Mouse (Mus musculus) heart, embryonic 13.5 days (tissue): Measurements from ENCODE around the gene Ccnq. TPM values are rescaled to one million over a fixed set of nuclear protein-coding genes. Genes with fewer than 3 reads are reported as not detected.

ENCODE experiments used
- ATAC-seq: fragments of 200-750 bp; cut with Nextera tagmentation; 2 replicates; pipeline ENCODE4 v1.8.0; 2017; ENCODE audit warnings: moderate TSS enrichment; ENCODE audit not compliant: insufficient number of reproducible peaks, low FRiP score, low TSS enrichment; ENCODE audit errors: extremely low read depth
- H3K27ac ChIP-seq: fragments of 300-500 bp; sonication (generic); replicated peaks from 2 replicates; pipeline ENCODE4 v1.5.1; 2015; ENCODE audit warnings: moderate library complexity, mild to moderate bottlenecking, inconsistent platforms
- H3K27me3 ChIP-seq: fragments of 300-500 bp; sonication (generic); replicated peaks from 2 replicates; pipeline ENCODE4 v1.6.1; 2015; ENCODE audit warnings: mild to moderate bottlenecking, inconsistent platforms
- H3K36me3 ChIP-seq: fragments of 300-500 bp; sonication (generic); 2 replicates; pipeline ENCODE4 v1.6.1; 2015; ENCODE audit warnings: mild to moderate bottlenecking, inconsistent platforms
- H3K4me1 ChIP-seq: fragments of 300-500 bp; sonication (generic); 2 replicates; pipeline ENCODE4 v1.6.1; 2015; ENCODE audit warnings: inconsistent platforms
- H3K4me2 ChIP-seq: fragments of 300-500 bp; sonication (generic); 2 replicates; pipeline ENCODE4 v1.6.1; 2015; ENCODE audit warnings: inconsistent platforms, mild to moderate bottlenecking, moderate library complexity
- H3K4me3 ChIP-seq: fragments of 300-500 bp; sonication (generic); 2 replicates; pipeline ENCODE4 v1.5.1; 2015; ENCODE audit warnings: moderate library complexity, mild to moderate bottlenecking, inconsistent platforms
- H3K9ac ChIP-seq: fragments of 300-500 bp; sonication (generic); 2 replicates; pipeline ENCODE4 v1.6.1; 2015; ENCODE audit warnings: inconsistent platforms, mild to moderate bottlenecking, moderate library complexity
- H3K9me3 ChIP-seq: fragments of 300-500 bp; sonication (generic); 2 replicates; pipeline ENCODE4 v1.6.1; 2016; ENCODE audit warnings: inconsistent platforms
- WGBS: fragments of 180-500 bp; shearing (Covaris S2); methylation state at CpG from one replicate; pipeline ENCODE4 v1.1.7; 2015; ENCODE audit warnings: mixed read lengths; 5-methylcytosine and 5-hydroxymethylcytosine counted together
- polyA plus RNA-seq: library from polyadenylated mRNA; unstranded; fragments of >200 nt; fragmentation: Nextera tagmentation; extraction: Ambion mirVana; gene quantifications from 2 replicates; pipeline ENCODE4 v1.2.1, GENCODE M21; 2015

Ccnq gene
- polyA plus RNA-seq, 1 experiment from 2014 or later: 26.3 TPM

GRCm38 (mm10) chr11:78782326-78782725, 30.8 kb upstream of the Ccnq start:
- Histone ChIP-seq H3K9ac (no peak overlapping the region), H3K4me2 (no peak overlapping the region), H3K4me1 (peaks cover 36% of the 10 kb centered on the region), H3K4me3 (no peak overlapping the region), H3K36me3 (no peaks in the 10 kb centered on the region), H3K9me3 (no peaks in the 10 kb centered on the region), H3K27me3 (no peaks in the 10 kb centered on the region), H3K27ac (no peak overlapping the region)
- WGBS: 61% methylated on average over 5 of the region's 5 CpGs
- no peak; the same call in 1 of the 2 replicates for ATAC-seq

GRCm38 (mm10) chr11:78780571-78780970, 29.0 kb upstream of the Ccnq start:
- Histone ChIP-seq H3K36me3 (no peaks in the 10 kb centered on the region), H3K4me1 (peaks cover 23% of the 10 kb centered on the region), H3K4me3 (no peak overlapping the region), H3K27me3 (no peaks in the 10 kb centered on the region), H3K27ac (no peak overlapping the region), H3K4me2 (no peak overlapping the region), H3K9me3 (no peaks in the 10 kb centered on the region), H3K9ac (no peak overlapping the region)
- 75% methylated on average over 3 of the region's 3 CpGs for WGBS
- ATAC-seq: no peak

DNA sequence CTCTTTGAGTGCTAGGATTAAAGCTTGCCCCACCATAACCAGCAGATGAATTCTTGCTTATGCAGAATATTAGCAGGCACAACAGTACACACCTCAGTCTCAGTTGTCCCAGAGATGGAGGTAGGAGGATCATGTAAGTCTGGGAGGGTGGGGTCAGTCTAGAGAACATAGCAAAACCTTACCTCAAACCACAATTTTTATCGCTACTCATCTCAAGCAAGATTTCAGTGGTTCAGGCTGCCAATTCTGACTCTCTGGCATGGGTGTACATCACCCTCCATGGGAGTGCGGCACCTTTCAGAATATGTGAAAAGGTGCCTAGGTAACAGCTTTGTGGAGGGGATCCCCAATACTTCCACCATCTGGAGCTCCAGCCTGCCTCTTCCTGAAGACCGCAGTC, 28.5 kb upstream of the Ccnq start:
- 84% methylated on average over 3 of the region's 3 CpGs for WGBS
- no peaks in the 10 kb centered on the region for H3K27me3 ChIP-seq
- no peak overlapping the region for H3K27ac ChIP-seq
- no peak overlapping the region for H3K4me3 ChIP-seq
- ATAC-seq: no peak
- H3K36me3 ChIP-seq: no peaks in the 10 kb centered on the region
- no peak overlapping the region for H3K9ac ChIP-seq
- H3K9me3 ChIP-seq: no peaks in the 10 kb centered on the region
- H3K4me1 ChIP-seq: peaks cover 25% of the 10 kb centered on the region
- no peak overlapping the region for H3K4me2 ChIP-seq

GRCm38 (mm10) chr11:78777851-78778680, 26.5 kb upstream of the Ccnq start:
- no peak for ATAC-seq
- H3K4me1 ChIP-seq: peaks cover 20% of the 10 kb centered on the region
- H3K27ac ChIP-seq: no peak overlapping the region
- no peaks in the 10 kb centered on the region for H3K27me3 ChIP-seq
- H3K36me3 ChIP-seq: no peaks in the 10 kb centered on the region
- H3K4me2 ChIP-seq: no peak overlapping the region
- H3K4me3 ChIP-seq: no peak overlapping the region
- H3K9me3 ChIP-seq: no peaks in the 10 kb centered on the region
- 53% methylated on average over 10 of the region's 10 CpGs for WGBS
- no peak overlapping the region for H3K9ac ChIP-seq

DNA sequence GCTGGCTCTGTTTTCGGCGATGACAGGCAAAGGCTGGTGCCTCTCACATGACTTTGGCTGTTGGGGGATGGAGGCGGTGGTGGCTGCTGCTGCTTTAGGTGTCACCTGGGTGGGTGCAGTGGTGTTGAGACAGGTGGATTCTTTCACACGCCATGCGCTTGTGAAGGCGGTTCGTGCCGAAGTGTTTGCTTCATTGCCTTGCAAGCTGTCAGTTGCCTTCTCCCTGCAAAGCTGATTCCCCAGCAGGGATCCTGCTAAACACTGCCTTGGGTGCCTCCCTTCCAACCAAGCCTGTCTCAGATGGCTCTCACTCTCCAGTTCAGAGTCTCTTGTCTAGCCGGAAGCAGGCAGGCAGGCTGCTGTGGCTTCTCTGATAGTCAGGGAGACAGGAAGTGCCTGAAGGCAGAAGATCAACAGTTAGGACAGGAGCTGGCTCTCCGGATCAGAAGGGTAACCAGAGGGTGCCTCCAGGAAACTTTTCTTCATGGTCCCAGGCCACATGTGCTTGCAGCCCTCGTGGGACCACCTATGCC, 20.3 kb upstream of the Ccnq start:
- no peaks in the 10 kb centered on the region for H3K9me3 ChIP-seq
- H3K4me2 ChIP-seq: 0 out of 2 replicates have a peak overlapping the region, but pooled peaks have one; percentile 4
- H3K4me1 ChIP-seq: peaks cover 21% of the 10 kb centered on the region
- no peak for ATAC-seq
- 0 out of 2 replicates have a peak overlapping the region, but pooled peaks have one; percentile 33 for H3K9ac ChIP-seq
- no peaks in the 10 kb centered on the region for H3K27me3 ChIP-seq
- H3K36me3 ChIP-seq: no peaks in the 10 kb centered on the region
- WGBS: 36% methylated on average over 11 of the region's 11 CpGs
- H3K4me3 ChIP-seq: no peak overlapping the region
- peak overlapping the region; percentile 24; the same call in 1 of the 2 replicates for H3K27ac ChIP-seq

GRCm38 (mm10) chr11:78770436-78770835, 18.9 kb upstream of the Ccnq start:
- Histone ChIP-seq H3K4me2 (no peak overlapping the region), H3K4me1 (peaks cover 21% of the 10 kb centered on the region), H3K27me3 (no peaks in the 10 kb centered on the region), H3K9ac (no peak overlapping the region), H3K36me3 (no peaks in the 10 kb centered on the region), H3K9me3 (no peaks in the 10 kb centered on the region), H3K27ac (no peak overlapping the region), H3K4me3 (no peak overlapping the region)
- ATAC-seq: no peak
- WGBS: 75% methylated on average over 6 of the region's 6 CpGs

- Histone ChIP-seq H3K9me3 (no peaks in the 10 kb centered on the region), H3K27me3 (no peaks in the 10 kb centered on the region), H3K36me3 (no peaks in the 10 kb centered on the region), H3K4me2 (no peak overlapping the region), H3K4me3 (no peak overlapping the region), H3K4me1 (peaks cover 17% of the 10 kb centered on the region), H3K27ac (no peak overlapping the region), H3K9ac (no peak overlapping the region)
- WGBS: 44% methylated on average over 3 of the region's 3 CpGs
- no peak for ATAC-seq
Observed at GRCm38 (mm10) chr11:78768778-78769177, 17.2 kb upstream of the Ccnq start.

GRCm38 (mm10) chr11:78766069-78766830, 14.7 kb upstream of the Ccnq start:
- no peak for ATAC-seq
- no peaks in the 10 kb centered on the region for H3K27me3 ChIP-seq
- H3K9ac ChIP-seq: no peak overlapping the region
- 76% methylated on average over 6 of the region's 6 CpGs for WGBS
- H3K4me1 ChIP-seq: peaks cover 3% of the 10 kb centered on the region; the same call in 1 of the 2 replicates
- H3K4me3 ChIP-seq: no peak overlapping the region
- no peak overlapping the region for H3K4me2 ChIP-seq
- H3K27ac ChIP-seq: no peak overlapping the region
- H3K9me3 ChIP-seq: no peaks in the 10 kb centered on the region
- no peaks in the 10 kb centered on the region for H3K36me3 ChIP-seq

GRCm38 (mm10) chr11:78764820-78765219, 13.3 kb upstream of the Ccnq start:
- Histone ChIP-seq H3K4me3 (no peak overlapping the region), H3K27me3 (no peaks in the 10 kb centered on the region), H3K4me2 (no peak overlapping the region), H3K36me3 (no peaks in the 10 kb centered on the region), H3K9me3 (no peaks in the 10 kb centered on the region), H3K9ac (no peak overlapping the region), H3K4me1 (0 out of 2 replicates have a peak, but pooled peaks cover 3% of the 10 kb centered on the region), H3K27ac (no peak overlapping the region)
- ATAC-seq: no peak
- WGBS: 56% methylated on average over 6 of the region's 6 CpGs

DNA sequence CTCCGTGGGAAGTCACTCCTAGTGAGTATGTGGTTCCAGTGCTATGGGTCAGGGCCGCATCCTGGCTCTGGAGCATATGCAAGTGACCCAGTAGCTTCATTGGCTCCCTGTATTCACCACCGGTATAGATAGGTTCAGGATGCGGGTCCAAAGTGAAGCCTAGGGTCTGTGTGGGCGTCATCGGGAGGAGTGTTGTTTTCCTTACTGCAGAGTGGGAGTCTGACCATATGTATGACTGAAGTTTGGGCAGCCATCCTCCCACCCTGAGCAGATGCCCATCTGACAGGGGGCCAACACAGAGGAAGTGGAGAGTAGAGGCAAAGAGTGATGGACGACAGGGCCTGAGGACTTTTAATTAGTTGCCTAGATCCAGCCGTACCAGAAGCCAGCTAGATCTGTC, 12.8 kb upstream of the Ccnq start:
- Histone ChIP-seq H3K4me1 (0 out of 2 replicates have a peak, but pooled peaks cover 3% of the 10 kb centered on the region), H3K27me3 (no peaks in the 10 kb centered on the region), H3K36me3 (no peaks in the 10 kb centered on the region), H3K4me3 (no peak overlapping the region), H3K4me2 (no peak overlapping the region), H3K9me3 (no peaks in the 10 kb centered on the region), H3K27ac (no peak overlapping the region), H3K9ac (no peak overlapping the region)
- 67% methylated on average over 8 of the region's 8 CpGs for WGBS
- ATAC-seq: no peak

- no peak for ATAC-seq
- no peaks in the 10 kb centered on the region for H3K9me3 ChIP-seq
- H3K27me3 ChIP-seq: no peaks in the 10 kb centered on the region
- H3K9ac ChIP-seq: no peak overlapping the region
- no peak overlapping the region for H3K4me3 ChIP-seq
- WGBS: 49% methylated on average over 5 of the region's 5 CpGs
- H3K4me1 ChIP-seq: 0 out of 2 replicates have a peak, but pooled peaks cover 3% of the 10 kb centered on the region
- H3K27ac ChIP-seq: no peak overlapping the region
- no peaks in the 10 kb centered on the region for H3K36me3 ChIP-seq
- H3K4me2 ChIP-seq: no peak overlapping the region
Observed at GRCm38 (mm10) chr11:78762201-78762600, 10.7 kb upstream of the Ccnq start.
